In the genomic region with DNA sequence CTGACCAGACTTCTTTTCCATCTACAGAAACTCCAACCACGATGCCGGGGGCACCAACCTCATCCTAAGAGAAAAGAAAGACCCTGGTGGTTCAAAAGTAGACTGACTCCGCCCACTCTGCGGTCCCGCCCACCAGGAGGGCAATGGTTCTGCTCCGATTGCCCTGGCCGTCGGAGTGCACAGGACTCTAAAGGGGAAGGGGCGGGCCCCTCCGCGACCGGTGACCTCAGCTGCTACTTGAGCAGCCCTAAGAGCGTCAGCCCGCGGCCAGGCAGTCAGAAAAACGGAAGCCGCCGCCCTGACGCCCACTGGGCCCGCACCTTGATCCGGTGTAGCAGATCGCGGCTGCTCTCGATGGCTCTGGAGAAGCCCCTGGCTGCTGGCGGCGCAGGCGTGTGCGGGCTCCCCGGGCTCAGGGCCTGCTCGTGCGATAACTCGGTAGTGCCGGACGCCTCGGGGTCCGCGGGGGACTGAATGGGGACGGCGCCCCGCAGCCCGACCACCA, we compare ENCODE assay signal across 8 mouse cellular contexts. TPM values are rescaled to one million over a fixed set of nuclear protein-coding genes. Genes with fewer than 3 reads are reported as not detected.
DNase-seq lines count a peak whose midpoint lies in the region; ATAC-seq lines count a peak whose summit lies in the region.

No protein-coding gene starts in this region.

- peak; percentile 24 for ATAC-seq in frontal cortex, adult (ENCODE audit: low TSS enrichment)
- ATAC-seq in hematopoietic stem cell, adult 5-6 weeks (replicated peaks in 1 of 2; ENCODE audit: insufficient read depth in 1 of 2, low FRiP score in 2 of 2, low TSS enrichment in 1 of 2, low read depth in 1 of 2, poor library complexity in 2 of 2, severe bottlenecking in 2 of 2), result peak; percentile 98

- peak; percentile 79 for DNase-seq in T-cell, adult 2 months (ENCODE audit: low spot score)
- peak; percentile 71 for DNase-seq in cerebellum, adult 9-10 months
- peak; percentile 62 to 69 for DNase-seq in layer of hippocampus, postnatal 10 days (ENCODE audit: low spot score in 2 of 2)
- peak; percentile 83 for DNase-seq in lung, postnatal 14 days
- peak; percentile 72 for DNase-seq in ovary, postnatal 36 days (ENCODE audit: low spot score)
- DNase-seq in thymus, postnatal 36 days, result peak; percentile 78 to 80

RNA-seq across cellular contexts. Expression of a gene that starts 0.5 kb away (rescaled TPM):
- 17.9 and 23.8 TPM in 2 replicates for total RNA-seq in hematopoietic stem cell, adult 5-6 weeks (2017)
- total RNA-seq in layer of hippocampus, postnatal 10 days (2021), result 10 to 100 TPM; 15.8 to 16.3 TPM

RNA-seq across cellular contexts. Expression of a gene that starts 28.9 kb away (rescaled TPM):
- total RNA-seq in hematopoietic stem cell, adult 5-6 weeks (2017), result 82.7 and 100 TPM in 2 replicates
- total RNA-seq in layer of hippocampus, postnatal 10 days (2021), result 10 to 100 TPM; 45.4 to 52.1 TPM

RNA-seq across cellular contexts. Expression of a gene that starts 55.3 kb away (rescaled TPM):
- 99.3 and 118 TPM in 2 replicates for total RNA-seq in hematopoietic stem cell, adult 5-6 weeks (2017)
- 10 to 100 TPM; 27.1 to 31.3 TPM for total RNA-seq in layer of hippocampus, postnatal 10 days (2021)

Comparison
In these comparisons a context has a peak if more than half of its experiments do, and no peak if none do; other contexts are left out.
1. Peak in every context shown above with its lines: DNase-seq and ATAC-seq.